Mouse (Mus musculus) stomach, postnatal 0 days (tissue): ENCODE measurements around the gene Clint1. TPM values are rescaled to one million over a fixed set of nuclear protein-coding genes. Genes with fewer than 3 reads are reported as not detected.
"Not testable (repeated sequence)": the region's sequence is repeated elsewhere in the genome, so short reads cannot be mapped to it uniquely, and the experiment has no call there.

ENCODE experiments used
- ATAC-seq: fragments of 200-750 bp; cut with Nextera tagmentation; 2 replicates; pipeline ENCODE4 v1.8.0; 2017; ENCODE audit not compliant: low FRiP score, low TSS enrichment
- DNase-seq: peaks from one replicate; pipeline ENCODE4 v3.0.0-alpha.2; 2016; ENCODE audit warnings: low spot score
- H3K27ac ChIP-seq: fragments of 300-500 bp; sonication (generic); replicated peaks from 2 replicates; pipeline ENCODE4 v1.5.1; 2014; ENCODE audit warnings: mild to moderate bottlenecking, control low read depth
- H3K27me3 ChIP-seq: fragments of 300-500 bp; sonication (generic); 2 replicates; pipeline ENCODE4 v1.6.1; 2014; ENCODE audit warnings: low read length; ENCODE audit not compliant: control insufficient read depth, insufficient read depth
- H3K36me3 ChIP-seq: fragments of 300-500 bp; sonication (generic); 2 replicates; pipeline ENCODE4 v1.6.1; 2014; ENCODE audit warnings: low read length, mixed read lengths; ENCODE audit not compliant: control insufficient read depth, insufficient read depth
- H3K4me1 ChIP-seq: fragments of 300-500 bp; sonication (generic); replicated peaks from 2 replicates; pipeline ENCODE4 v1.6.1; 2014; ENCODE audit warnings: antibody characterized with exemption; ENCODE audit not compliant: control insufficient read depth, insufficient read depth
- H3K4me2 ChIP-seq: fragments of 300-500 bp; sonication (generic); replicated peaks from 2 replicates; pipeline ENCODE4 v1.6.1; 2014; ENCODE audit warnings: low read depth, mild to moderate bottlenecking, control low read depth, moderate library complexity
- H3K4me3 ChIP-seq: fragments of 300-500 bp; sonication (generic); 2 replicates; pipeline ENCODE4 v1.5.1; 2014; ENCODE audit warnings: low read depth, low read length, control low read depth
- H3K9ac ChIP-seq: fragments of 300-500 bp; sonication (generic); 2 replicates; pipeline ENCODE4 v1.6.1; 2014; ENCODE audit warnings: mild to moderate bottlenecking, low read length, control low read depth, mixed read lengths
- H3K9me3 ChIP-seq: fragments of 300-500 bp; sonication (generic); 2 replicates; pipeline ENCODE4 v1.6.1; 2016; ENCODE audit warnings: low read length; ENCODE audit not compliant: control insufficient read depth
- CTCF ChIP-seq: IDR thresholded peaks from 2 replicates; pipeline ENCODE4 v1.5.1; 2016; ENCODE audit warnings: antibody characterized with exemption, low read depth, mild to moderate bottlenecking, moderate library complexity
- EP300 ChIP-seq: optimal IDR thresholded peaks from 2 replicates; pipeline ENCODE3; 2016; ENCODE audit warnings: antibody characterized with exemption
- WGBS: fragments of 180-500 bp; shearing (Covaris S2); extraction: QIAGEN DNeasy Blood & Tissue Kit; methylation state at CpG from one replicate; pipeline ENCODE4 v1.1.7; 2014; 5-methylcytosine and 5-hydroxymethylcytosine counted together
- polyA plus RNA-seq: library from polyadenylated mRNA; unstranded; fragments of >200 nt; fragmentation: Nextera tagmentation; extraction: Ambion mirVana; gene quantifications from 2 replicates; pipeline ENCODE4 v1.2.1, GENCODE M21; 2015

Gene Clint1
- polyA plus RNA-seq, 1 experiment from 2014 or later: 56.8 TPM

DNA sequence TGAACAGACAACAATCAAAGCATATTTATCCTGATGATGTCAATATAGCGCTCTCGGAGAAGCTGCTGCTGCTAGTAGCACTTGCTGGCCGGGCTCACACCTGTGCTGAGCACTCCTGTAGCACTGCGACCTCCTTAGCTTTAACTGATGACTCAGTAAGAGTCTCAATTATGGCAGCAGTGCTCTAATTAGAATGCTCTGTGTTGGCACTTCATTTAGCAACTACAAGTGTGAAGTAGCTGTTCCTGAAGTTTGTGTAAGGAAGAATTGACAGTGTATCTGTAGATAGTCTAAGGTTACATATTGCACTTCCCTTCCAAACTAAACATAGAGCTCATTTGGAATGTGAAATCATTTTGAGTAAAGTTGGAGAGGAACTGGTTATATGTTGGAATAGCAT, 14.7 kb downstream of the Clint1 start:
- Histone ChIP-seq H3K9ac (no peak overlapping the region), H3K4me1 (no peaks in the 10 kb centered on the region), H3K4me2 (no peak overlapping the region), H3K9me3 (no peaks in the 10 kb centered on the region), H3K27ac (no peak overlapping the region), H3K36me3 (no peaks in the 10 kb centered on the region), H3K4me3 (no peak overlapping the region), H3K27me3 (no peaks in the 10 kb centered on the region)
- TF ChIP-seq EP300: no peak
- no peak for TF ChIP-seq CTCF
- ATAC-seq (no peak), DNase-seq (no peak)
- 72% methylated on average over 4 of the region's 4 CpGs for WGBS

DNA sequence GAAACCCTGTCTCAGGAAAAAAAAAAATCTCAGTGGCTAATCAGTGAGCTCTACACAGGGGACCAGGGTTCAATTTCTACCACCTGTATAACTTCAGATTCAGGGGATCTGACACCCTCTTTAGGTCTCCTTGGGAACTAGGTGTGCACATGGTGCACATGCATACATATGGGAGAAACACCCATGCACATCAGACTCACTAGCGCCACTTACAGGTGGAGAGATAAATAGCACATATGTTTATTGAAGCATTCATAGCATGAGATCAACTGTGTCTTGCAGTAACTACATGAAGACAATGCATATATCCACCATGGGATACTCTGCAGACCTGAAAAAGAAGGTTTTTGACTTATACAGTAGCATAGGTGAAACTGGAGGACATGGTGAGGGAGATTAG, 21.8 kb downstream of the Clint1 start:
- Histone ChIP-seq H3K9ac (no peak overlapping the region), H3K4me3 (no peak overlapping the region), H3K27me3 (no peaks in the 10 kb centered on the region), H3K27ac (no peak overlapping the region), H3K36me3 (no peaks in the 10 kb centered on the region), H3K9me3 (no peaks in the 10 kb centered on the region), H3K4me1 (0 out of 2 replicates have a peak, but pooled peaks cover 2% of the 10 kb centered on the region), H3K4me2 (no peak overlapping the region)
- WGBS: 59% methylated on average over 1 of the region's 1 CpGs
- DNase-seq (no peak), ATAC-seq (no peak)
- TF ChIP-seq EP300 (no peak), CTCF (peak; percentile 52)

DNA sequence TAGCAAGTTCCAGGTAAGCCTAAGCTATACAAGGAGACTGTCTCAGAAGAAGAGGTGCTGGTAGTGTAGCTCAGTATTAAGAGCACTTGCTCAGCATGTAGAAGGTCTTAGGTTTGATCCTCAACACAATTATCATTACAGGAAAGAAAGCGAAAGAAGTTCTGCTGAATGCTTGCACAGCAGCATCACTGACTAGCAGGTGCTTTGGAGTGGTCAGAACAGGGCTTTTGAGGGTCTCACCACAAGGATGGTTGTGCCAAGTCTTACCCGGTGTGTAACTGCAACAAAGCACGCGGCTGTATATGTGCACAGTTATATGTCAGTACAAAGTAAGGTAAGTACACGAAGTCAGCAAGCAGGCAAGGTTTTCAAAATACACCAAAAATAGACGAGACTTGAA, 22.4 kb downstream of the Clint1 start:
- H3K4me1 ChIP-seq: 0 out of 2 replicates have a peak, but pooled peaks cover 2% of the 10 kb centered on the region

DNA sequence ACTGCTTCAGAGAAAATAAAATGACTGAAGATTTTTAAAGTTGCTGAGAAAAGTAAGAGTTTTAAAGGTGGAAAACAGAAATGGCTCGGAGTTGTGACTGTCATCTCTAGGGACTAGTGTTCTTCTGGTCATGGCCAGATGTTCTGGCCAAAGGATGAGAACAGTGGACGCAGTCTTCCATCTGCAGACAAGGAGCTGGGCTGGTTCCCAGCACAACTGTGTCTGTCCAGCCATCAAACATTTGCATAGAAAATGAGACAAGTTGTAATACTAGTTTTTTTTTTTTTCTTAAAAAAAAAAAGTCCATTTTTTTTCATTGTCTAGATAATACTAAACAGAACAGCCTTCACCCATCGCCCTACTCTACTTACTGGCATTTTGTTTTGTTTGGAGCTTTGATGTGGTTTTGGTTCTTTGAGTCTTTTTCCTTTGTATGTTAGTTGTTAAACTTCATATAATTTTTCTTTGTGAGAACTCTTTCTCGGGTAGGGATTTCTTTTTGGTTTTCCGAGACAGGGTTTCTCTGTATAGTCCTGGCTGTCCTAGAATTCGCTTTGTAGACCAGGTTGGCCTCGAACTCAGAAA, 23.6 kb downstream of the Clint1 start:
- no peak for TF ChIP-seq CTCF
- TF ChIP-seq EP300: no peak
- H3K36me3 ChIP-seq: no peaks in the 10 kb centered on the region
- H3K4me2 ChIP-seq: no peak overlapping the region
- H3K27ac ChIP-seq: no peak overlapping the region
- DNase-seq (no peak), ATAC-seq (no peak)
- 88% methylated on average over 7 of the region's 7 CpGs for whole genome bisulfite sequencing
- H3K4me1 ChIP-seq: 0 out of 2 replicates have a peak, but pooled peaks cover 2% of the 10 kb centered on the region
- no peak overlapping the region for H3K9ac ChIP-seq
- H3K4me3 ChIP-seq: no peak overlapping the region
- no peaks in the 10 kb centered on the region for H3K27me3 ChIP-seq
- H3K9me3 ChIP-seq: no peaks in the 10 kb centered on the region

More for the DNA sequence above, 22.4 kb downstream of the Clint1 start:
- no peak overlapping the region for H3K27ac ChIP-seq
- no peak overlapping the region for H3K9ac ChIP-seq
- H3K4me3 ChIP-seq: no peak overlapping the region
- DNase-seq: no peak
- H3K36me3 ChIP-seq: no peaks in the 10 kb centered on the region
- WGBS: 93% methylated on average over 6 of the region's 6 CpGs
- no peaks in the 10 kb centered on the region for H3K27me3 ChIP-seq
- no peak for ATAC-seq
- H3K9me3 ChIP-seq: no peaks in the 10 kb centered on the region
- no peak overlapping the region for H3K4me2 ChIP-seq
- TF ChIP-seq CTCF: no peak

DNA sequence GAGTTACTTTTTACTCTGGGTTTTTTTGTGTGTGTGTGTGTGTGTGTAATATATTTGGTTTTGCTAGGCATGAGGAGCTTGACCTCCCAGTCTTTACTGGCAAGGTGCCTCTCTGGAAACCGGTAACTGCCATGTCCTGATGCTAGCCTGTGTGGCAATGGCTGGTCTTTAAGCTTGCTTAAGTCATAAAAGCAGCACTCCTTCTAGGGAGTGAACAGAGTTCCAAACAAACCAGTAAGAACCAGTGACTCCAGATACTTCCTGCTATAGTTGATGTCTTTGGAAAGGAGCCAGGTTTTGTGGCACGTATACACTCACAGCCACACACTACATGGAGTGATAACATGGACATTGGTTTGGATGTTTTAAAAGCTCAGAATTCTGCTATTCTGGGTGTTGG, 24.2 kb downstream of the Clint1 start:
- ATAC-seq (peak; percentile 69), DNase-seq (no peak)
- no peaks in the 10 kb centered on the region for H3K9me3 ChIP-seq
- 40% methylated on average over 2 of the region's 2 CpGs for WGBS
- H3K27me3 ChIP-seq: no peaks in the 10 kb centered on the region
- H3K27ac ChIP-seq: no peak overlapping the region
- no peak overlapping the region for H3K9ac ChIP-seq
- no peak overlapping the region for H3K4me3 ChIP-seq
- H3K4me2 ChIP-seq: no peak overlapping the region
- no peaks in the 10 kb centered on the region for H3K36me3 ChIP-seq
- TF ChIP-seq EP300 (no peak), CTCF (no peak)
- H3K4me1 ChIP-seq: 0 out of 2 replicates have a peak, but pooled peaks cover 2% of the 10 kb centered on the region

DNA sequence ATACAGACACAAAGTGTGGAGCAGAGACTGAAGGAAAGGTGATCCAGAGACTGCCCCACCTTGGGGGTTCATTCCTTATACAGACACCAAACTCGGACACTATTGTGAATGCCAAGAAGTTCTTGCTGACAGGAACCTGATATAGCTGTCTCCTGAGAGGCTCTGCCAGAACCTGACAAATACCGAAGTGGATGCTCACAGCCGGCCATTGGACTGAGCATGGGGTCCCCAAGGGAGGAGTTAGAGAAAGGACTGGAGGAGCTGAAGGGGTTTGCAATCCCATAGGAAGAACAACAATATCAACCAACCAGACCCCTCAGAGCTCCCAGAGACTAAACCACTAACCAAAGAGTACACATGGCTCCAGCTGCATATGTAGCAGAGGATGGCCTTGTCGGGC, 27.5 kb downstream of the Clint1 start:
- H3K27ac ChIP-seq, H3K4me3 ChIP-seq, DNase-seq, H3K27me3 ChIP-seq, H3K9ac ChIP-seq, H3K4me2 ChIP-seq, H3K36me3 ChIP-seq, H3K4me1 ChIP-seq, ATAC-seq, H3K9me3 ChIP-seq: not testable (repeated sequence)
- 66% methylated on average over 4 of the region's 4 CpGs for WGBS
